In genomic region chr2:6349256-6350092, GRCm38 (mm10) we compare ENCODE assay signal across 8 mouse cellular contexts. TPM values are rescaled to one million over a fixed set of nuclear protein-coding genes. Genes with fewer than 3 reads are reported as not detected.
DNase-seq lines count a peak whose midpoint lies in the region; ATAC-seq lines count a peak whose summit lies in the region.

No protein-coding gene starts in this region.

- peaks cover 41% of the 10 kb centered on the region for H3K4me1 ChIP-seq in kidney, embryonic 14.5 days (ENCODE audit: control insufficient read depth, insufficient read depth, low read length)
- peaks cover 34% of the 10 kb centered on the region for H3K4me1 ChIP-seq in embryonic facial prominence, embryonic 15.5 days

- no peak overlapping the region for H3K4me3 ChIP-seq in kidney, embryonic 14.5 days (ENCODE audit: low read length)
- H3K4me3 ChIP-seq in embryonic facial prominence, embryonic 15.5 days (replicated peaks): no peak overlapping the region

- DNase-seq in kidney, postnatal 36 days: no peak
- peak; percentile 34 for DNase-seq in adipocyte (ENCODE audit: low spot score)
- no peak for DNase-seq in frontal cortex, postnatal 10 days (ENCODE audit: low spot score in 2 of 2)
- DNase-seq in left cerebral cortex, adult 8-10 months (ENCODE audit: low spot score in 2 of 2): no peak
- DNase-seq in ovary, postnatal 36 days (ENCODE audit: low spot score): no peak

- no peaks in the 10 kb centered on the region for H3K9me3 ChIP-seq in kidney, embryonic 14.5 days (ENCODE audit: control insufficient read depth, low read length)
- H3K9me3 ChIP-seq in embryonic facial prominence, embryonic 15.5 days (replicated peaks): no peaks in the 10 kb centered on the region

- H3K4me2 ChIP-seq in kidney, embryonic 14.5 days (replicated peaks; ENCODE audit: low read depth, low read length): no peak overlapping the region
- no peak overlapping the region for H3K4me2 ChIP-seq in embryonic facial prominence, embryonic 15.5 days (replicated peaks)

- 77% methylated on average over 11 of the region's 11 CpGs for WGBS in kidney, embryonic 14.5 days
- 70% methylated on average over 11 of the region's 11 CpGs for WGBS in embryonic facial prominence, embryonic 15.5 days

- no peak overlapping the region for H3K9ac ChIP-seq in kidney, embryonic 14.5 days (ENCODE audit: low read depth, low read length)
- H3K9ac ChIP-seq in embryonic facial prominence, embryonic 15.5 days: no peak overlapping the region

- H3K27me3 ChIP-seq in kidney, embryonic 14.5 days (ENCODE audit: control insufficient read depth, insufficient read depth, low read length): no peaks in the 10 kb centered on the region
- no peaks in the 10 kb centered on the region for H3K27me3 ChIP-seq in embryonic facial prominence, embryonic 15.5 days

- peak; percentile 24; the same call in 1 of the 2 replicates for ATAC-seq in kidney, embryonic 14.5 days (ENCODE audit: low FRiP score, low TSS enrichment)
- ATAC-seq in embryonic facial prominence, embryonic 15.5 days (ENCODE audit: insufficient number of reproducible peaks, low FRiP score, low TSS enrichment, low read depth): peak; percentile 72
- ATAC-seq in megakaryocyte progenitor cell, adult 5-6 weeks (replicated peaks; ENCODE audit: poor library complexity): peak; percentile 54

- H3K27ac ChIP-seq in kidney, embryonic 14.5 days (ENCODE audit: low read depth, low read length): no peak overlapping the region
- H3K27ac ChIP-seq in embryonic facial prominence, embryonic 15.5 days (replicated peaks): no peak overlapping the region

- H3K36me3 ChIP-seq in kidney, embryonic 14.5 days (ENCODE audit: control insufficient read depth, insufficient read depth, low read length): no peaks in the 10 kb centered on the region
- no peaks in the 10 kb centered on the region for H3K36me3 ChIP-seq in embryonic facial prominence, embryonic 15.5 days

RNA-seq across cellular contexts. Expression of gene Usp6nl, which starts 27.0 kb away (rescaled TPM):
- 5.6 and 15.9 TPM in 2 replicates for polyA plus RNA-seq in kidney, embryonic 14.5 days (2014; fragmentation: Nextera tagmentation; extraction: Ambion mirVana)
- 8.7 and 9.5 TPM in 2 replicates for polyA plus RNA-seq in embryonic facial prominence, embryonic 15.5 days (2015; fragmentation: Nextera tagmentation; extraction: Ambion mirVana)
- total RNA-seq in megakaryocyte progenitor cell, adult 5-6 weeks (2015): 13.3 and 19.2 TPM in 2 replicates
- 7.0 and 8.8 TPM in 2 replicates for total RNA-seq in megakaryocyte progenitor cell, adult 5-6 weeks (2017)
- 10 to 100 TPM; 16.9 to 20.8 (median 18.3) TPM for total RNA-seq in left cerebral cortex, adult 8-10 months (2022)
